Mouse (Mus musculus) heart, adult 18-20 months (tissue): ENCODE data around the gene Olfr608. TPM values are rescaled to one million over a fixed set of nuclear protein-coding genes. Genes with fewer than 3 reads are reported as not detected.
"Not testable (repeated sequence)": the region's sequence is repeated elsewhere in the genome, so short reads cannot be mapped to it uniquely, and the experiment has no call there.

ENCODE experiments used
- DNase-seq, 2 experiments: peaks; one replicate each; pipeline ENCODE4 v3.0.0; 2021 to 2022; ENCODE audit warnings: mixed read lengths in 1 of 2
- long read RNA-seq, 2 experiments: library from polyadenylated mRNA; stranded (forward); transcript quantifications; one replicate each; pipeline ENCODE4 v2.0.0; 2021
- total RNA-seq, 2 experiments: library from RNA; stranded (reverse); gene quantifications; 2 replicates each; pipeline ENCODE4 v1.2.3; 2021

Olfr608 gene
- not detected for total RNA-seq
- long read RNA-seq, experiment 1: 0 reads
- long read RNA-seq, experiment 2: 0 reads

- DNase-seq: no peak
Measured at GRCm38 (mm10) chr7:103469577-103469976, at the start of gene Olfr608. TSS of gene Olfr608 (plus strand) at chr7:103469877.

- DNase-seq: no peak
Measured at GRCm38 (mm10) chr7:103445339-103445738, 24.3 kb upstream of the Olfr608 start, which contains the start of gene Olfr605. TSS of gene Olfr605 (minus strand) at chr7:103445439.

- no peak for DNase-seq
Measured at GRCm38 (mm10) chr7:103448746-103449145, 20.9 kb upstream of the Olfr608 start, which contains the start of gene Olfr606. TSS of gene Olfr606 (plus strand) at chr7:103449046.

- DNase-seq: no peak
Measured at GRCm38 (mm10) chr7:103460590-103460989, 9.1 kb upstream of the Olfr608 start.

GRCm38 (mm10) chr7:103477106-103477505 lies 7.4 kb downstream of the Olfr608 start:
- DNase-seq: not testable (repeated sequence)

GRCm38 (mm10) chr7:103497962-103498361 lies 28.3 kb downstream of the Olfr608 start, which contains the start of gene Olfr609:
TSS of gene Olfr609 (minus strand) at chr7:103498062.
- DNase-seq: no peak

GRCm38 (mm10) chr7:103512022-103512421 lies 42.3 kb downstream of the Olfr608 start, which contains the start of gene Olfr610:
TSS of gene Olfr610 (minus strand) at chr7:103512122.
- no peak for DNase-seq

GRCm38 (mm10) chr7:103520746-103521145 lies 51.1 kb downstream of the Olfr608 start, which contains the start of gene Olfr611:
TSS of gene Olfr611 (minus strand) at chr7:103520846.
- DNase-seq: not testable (repeated sequence)

Other genes starting within 250 kb of the Olfr608 start
- gene Usp17ld, start 217.4 kb upstream of the Olfr608 start, total RNA-seq: not detected
- gene Olfr596, start 164.2 kb upstream of the Olfr608 start, total RNA-seq: not detected
- not detected for gene Olfr597, start 153.6 kb upstream of the Olfr608 start, total RNA-seq
- gene Olfr598, start 146.3 kb upstream of the Olfr608 start, total RNA-seq: not detected
- gene Olfr599, start 134.0 kb upstream of the Olfr608 start, total RNA-seq: not detected
- gene Olfr600, start 120.2 kb upstream of the Olfr608 start, total RNA-seq: not detected
- gene Olfr601, start 107.2 kb upstream of the Olfr608 start, total RNA-seq: not detected
- gene Olfr603, start 83.7 kb upstream of the Olfr608 start, total RNA-seq: not detected
- gene Usp17lc, start 54.8 kb upstream of the Olfr608 start, total RNA-seq: not detected
- gene Olfr605, start 24.4 kb upstream of the Olfr608 start, total RNA-seq: not detected
- not detected for gene Olfr606, start 20.8 kb upstream of the Olfr608 start, total RNA-seq
- not detected for gene Olfr607, start 5.7 kb upstream of the Olfr608 start, total RNA-seq
- gene Olfr609, start 28.2 kb downstream of the Olfr608 start, total RNA-seq: not detected
- gene Olfr610, start 42.2 kb downstream of the Olfr608 start, total RNA-seq: not detected
- not detected for gene Olfr611, start 51.0 kb downstream of the Olfr608 start, total RNA-seq
- not detected for gene Olfr612, start 72.8 kb downstream of the Olfr608 start, total RNA-seq
- gene Olfr613, start 78.2 kb downstream of the Olfr608 start, total RNA-seq: not detected
- gene Olfr615, start 86.2 kb downstream of the Olfr608 start, total RNA-seq: not detected
- not detected for gene Olfr616, start 99.3 kb downstream of the Olfr608 start, total RNA-seq
- gene Olfr617, start 103.2 kb downstream of the Olfr608 start, total RNA-seq: not detected
- gene Olfr618, start 120.2 kb downstream of the Olfr608 start, total RNA-seq: not detected
- gene Olfr619, start 130.7 kb downstream of the Olfr608 start, total RNA-seq: not detected
- not detected for gene Olfr620, start 142.7 kb downstream of the Olfr608 start, total RNA-seq
- not detected for gene Olfr622, start 172.8 kb downstream of the Olfr608 start, total RNA-seq
- gene Olfr623, start 193.8 kb downstream of the Olfr608 start, total RNA-seq: not detected
- not detected for gene Olfr624, start 201.3 kb downstream of the Olfr608 start, total RNA-seq
- not detected for gene Olfr625-ps1, start 212.8 kb downstream of the Olfr608 start, total RNA-seq
- gene Olfr243, start 244.8 kb downstream of the Olfr608 start, total RNA-seq: not detected